Mouse (Mus musculus) gastrocnemius, postnatal 14 days (tissue): Measurements from ENCODE around the gene Cmtr1. TPM values are rescaled to one million over a fixed set of nuclear protein-coding genes. Genes with fewer than 3 reads are reported as not detected.

Experiments
- DNase-seq: peaks from one replicate; pipeline ENCODE4 v3.0.0; 2021; ENCODE audit warnings: mixed read lengths
- intact Hi-C: fragments of 180-260 bp; cut with DNase I; formaldehyde crosslinking; loops from one replicate; pipeline ENCODE4 v1.15.1; 2025; ENCODE audit warnings: low total_unique reads
- total RNA-seq, 2 experiments: library from RNA; stranded (reverse); gene quantifications; 2 replicates each; pipeline ENCODE4 v1.2.3; 2021

Cmtr1 gene
- total RNA-seq, 2 experiments from 2014 or later: 36.7 to 38.8 TPM

DNA sequence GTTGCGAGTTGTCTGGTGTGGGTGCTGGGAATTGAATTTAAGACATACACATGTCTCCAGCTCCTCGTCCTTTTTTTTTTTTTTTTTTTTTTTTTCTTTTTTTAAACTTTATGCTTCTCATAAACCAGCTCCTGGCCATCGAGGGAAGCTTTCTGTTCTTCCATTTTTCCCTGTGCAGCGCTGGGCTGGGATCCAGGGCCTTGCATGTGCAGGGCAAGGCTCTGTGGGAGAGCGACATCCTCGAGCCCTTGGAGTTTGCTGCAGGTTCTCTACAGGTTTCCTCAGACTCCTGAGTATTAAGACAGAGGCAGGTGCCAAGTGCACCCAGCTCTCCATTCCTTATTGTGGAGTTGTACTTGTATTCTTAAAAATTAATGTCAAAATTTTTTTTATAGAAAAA is 1.8 kb downstream of the Cmtr1 start:
- DNase-seq: no peak
- intact Hi-C loops: loop anchor here (10.0 kb wide), 1 partner anchor 47 kb away; the partner anchor contains the start of genes Gm28043 and Rnf8

GRCm38 (mm10) chr17:29668051-29668986 is 7.9 kb downstream of the Cmtr1 start:
- no peak for DNase-seq

DNA sequence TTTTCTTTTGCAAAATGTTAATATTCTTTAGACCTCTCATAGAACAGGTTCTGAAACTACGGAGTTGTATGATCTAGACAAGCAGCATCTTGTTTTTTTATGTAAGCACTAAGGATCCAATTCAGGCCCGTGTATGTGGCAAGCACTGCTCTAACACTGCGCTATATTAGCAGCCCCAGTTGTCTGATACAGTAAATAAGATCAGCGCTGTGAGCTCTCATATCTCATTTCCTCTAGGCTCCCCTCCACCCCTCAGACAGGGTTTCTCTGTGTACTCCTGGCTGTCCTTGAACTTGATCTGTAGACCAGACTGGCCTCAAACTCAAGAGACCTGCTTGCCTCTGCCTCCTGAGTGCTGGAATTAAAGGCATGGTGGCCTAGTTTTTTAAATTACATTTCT is 8.6 kb downstream of the Cmtr1 start:
- intact Hi-C loops: loop anchor here (10.0 kb wide), 1 partner anchor 54 kb away; the partner anchor contains the start of genes Gm28043 and Rnf8
- DNase-seq: no peak

More at GRCm38 (mm10) chr17:29668051-29668986, 7.9 kb downstream of the Cmtr1 start:
- intact Hi-C loops: loop anchor here (10.0 kb wide), 1 partner anchor 54 kb away; the partner anchor contains the start of genes Gm28043 and Rnf8

DNA sequence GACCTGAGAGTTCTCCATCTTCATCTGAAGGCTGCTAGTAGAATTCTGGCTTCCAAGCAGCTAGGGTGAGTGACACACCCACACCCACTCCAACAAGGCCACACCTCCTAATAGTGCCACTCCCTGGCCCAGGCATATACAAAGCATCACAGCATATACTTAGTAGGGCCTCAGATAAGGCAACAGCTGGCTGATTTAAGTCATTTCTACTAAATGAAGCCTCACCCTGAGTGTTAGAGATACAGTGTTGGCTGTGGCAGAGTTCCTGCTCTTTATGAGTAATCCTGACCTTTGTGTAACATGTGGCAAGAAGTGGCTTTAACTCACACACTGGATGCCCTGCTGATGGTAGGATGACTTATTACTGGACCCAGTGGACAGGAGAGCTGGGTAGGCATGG is 9.5 kb downstream of the Cmtr1 start:
- no peak for DNase-seq
- intact Hi-C loops: loop anchor here (10.0 kb wide), 1 partner anchor 55 kb away; the partner anchor contains the start of genes Gm28043 and Rnf8

- intact Hi-C loops: no loop called here
- DNase-seq: no peak
These were observed 10.6 kb downstream of the Cmtr1 start for GRCm38 (mm10) chr17:29671021-29671420.

DNA sequence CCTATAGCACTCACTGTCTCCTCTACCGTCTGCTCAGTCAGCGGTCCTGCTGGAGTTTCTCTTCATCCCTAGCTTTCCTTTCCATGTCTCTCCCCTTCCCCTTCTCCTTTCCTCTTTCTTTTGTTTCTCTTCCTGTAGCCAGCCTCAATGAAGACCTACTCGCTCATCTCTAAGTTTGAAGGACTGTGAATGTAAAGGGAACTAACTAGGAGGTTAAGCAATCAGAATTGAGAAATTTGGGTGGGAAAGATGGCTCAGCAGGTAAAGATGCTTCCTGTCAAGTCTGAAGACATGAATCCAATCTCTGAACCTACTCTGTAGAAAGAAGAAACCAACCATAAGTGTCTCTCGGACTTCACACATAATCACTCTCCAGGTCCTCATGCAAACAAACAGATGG is 12.9 kb downstream of the Cmtr1 start:
- intact Hi-C loops: no loop called here
- DNase-seq: no peak

DNA sequence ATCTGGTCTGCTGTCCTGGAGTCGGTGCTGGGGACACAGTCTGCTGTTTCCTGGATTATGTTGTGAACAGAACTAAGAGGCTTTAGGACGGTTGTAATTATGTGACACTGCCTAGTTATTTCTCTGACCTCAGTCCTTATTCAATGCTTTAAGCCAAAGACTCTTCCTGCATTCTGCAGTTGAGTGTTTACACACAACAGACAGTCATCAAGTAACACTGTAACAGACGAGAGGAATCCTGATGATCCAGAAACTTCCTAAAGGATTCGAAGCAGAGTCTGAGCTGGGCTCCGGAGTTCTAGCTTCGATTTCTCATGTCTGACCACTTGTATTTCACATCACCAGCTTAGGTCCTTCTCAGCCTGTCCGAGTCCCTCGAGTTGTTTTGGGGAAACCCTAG is 18.1 kb downstream of the Cmtr1 start:
- intact Hi-C loops: no loop called here
- no peak for DNase-seq

DNA sequence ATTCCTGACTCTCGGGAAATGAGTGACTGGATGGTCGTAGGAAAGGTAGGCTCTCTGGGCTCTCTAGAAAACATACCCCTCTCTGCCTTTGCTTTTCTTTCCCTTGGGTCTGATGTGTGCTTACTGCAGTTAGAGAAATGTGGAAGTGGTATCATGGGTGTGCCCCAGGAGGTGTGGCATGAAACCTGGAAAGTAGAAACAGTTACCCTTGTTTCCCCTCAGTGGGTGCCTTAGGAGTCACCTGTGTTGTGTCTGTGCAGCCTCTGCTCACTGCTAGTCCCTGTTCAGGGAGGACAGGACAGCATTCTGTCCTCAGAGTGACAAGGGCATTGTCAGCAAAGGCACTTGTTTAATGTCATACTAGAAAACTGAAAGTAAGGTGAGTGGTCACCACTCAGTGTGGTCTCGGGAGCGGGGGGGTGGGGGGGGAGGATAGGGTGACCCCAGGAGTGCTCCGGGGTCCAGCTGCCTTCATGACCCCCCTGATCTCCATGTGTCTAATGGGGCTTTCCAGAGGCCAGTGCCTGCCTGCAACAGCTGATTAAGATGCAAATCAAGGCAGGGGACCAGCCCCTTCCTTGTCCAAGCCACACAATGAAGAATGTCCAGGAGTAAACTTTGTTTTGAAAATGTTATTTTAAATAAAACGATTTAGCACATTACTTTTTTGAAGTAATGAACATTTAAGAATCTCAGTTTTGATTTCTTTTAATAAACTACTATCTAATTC is 18.8 kb downstream of the Cmtr1 start:
- intact Hi-C loops: no loop called here
- no peak for DNase-seq

DNA sequence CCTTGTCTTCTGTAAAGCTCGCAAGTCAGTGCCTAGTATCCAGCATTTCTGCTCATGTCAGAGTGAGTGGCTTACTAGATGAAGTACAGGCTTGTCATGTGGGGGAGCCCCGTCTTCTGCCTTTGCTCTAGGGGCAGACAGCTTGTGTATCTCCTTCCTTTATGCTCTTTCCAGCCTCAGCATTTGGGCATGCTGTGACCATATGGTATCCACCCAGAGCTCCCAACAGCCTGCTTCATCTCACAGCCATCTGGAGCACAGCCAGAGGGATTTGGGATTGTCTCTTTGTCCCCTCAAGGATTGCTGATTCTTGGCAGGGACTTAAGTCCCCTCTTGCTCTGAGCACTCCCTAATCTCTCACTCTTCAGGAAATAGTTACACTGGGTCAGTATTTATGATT is 19.8 kb downstream of the Cmtr1 start:
- intact Hi-C loops: no loop called here
- DNase-seq: no peak

GRCm38 (mm10) chr17:29680921-29681320 is 20.5 kb downstream of the Cmtr1 start:
- intact Hi-C loops: no loop called here
- no peak for DNase-seq

GRCm38 (mm10) chr17:29681669-29682068 is 21.3 kb downstream of the Cmtr1 start:
- intact Hi-C loops: no loop called here
- DNase-seq: no peak

- intact Hi-C loops: no loop called here
- no peak for DNase-seq
These were observed 21.9 kb downstream of the Cmtr1 start for GRCm38 (mm10) chr17:29682261-29682660.

DNA sequence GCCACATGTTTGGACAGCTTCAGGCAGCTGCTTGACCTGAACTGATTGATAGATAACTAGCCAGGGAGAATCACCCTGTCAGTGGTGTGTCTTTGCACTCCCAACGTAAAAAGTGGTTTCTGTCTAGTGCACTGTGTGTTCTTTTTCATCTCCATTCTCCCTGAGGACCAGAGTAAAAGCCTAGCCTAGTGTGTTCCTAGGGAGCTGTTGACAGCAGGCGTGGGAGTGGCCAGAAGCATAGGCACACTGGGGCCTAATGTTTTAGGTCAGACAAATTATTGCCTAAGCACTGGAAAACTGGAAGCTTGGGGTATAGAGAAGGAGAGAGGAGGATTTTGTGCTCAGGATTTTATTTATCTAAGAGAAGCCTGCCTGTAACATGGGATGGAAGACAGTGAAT is 22.7 kb downstream of the Cmtr1 start:
- DNase-seq: no peak
- intact Hi-C loops: no loop called here

GRCm38 (mm10) chr17:29684275-29684674 is 23.9 kb downstream of the Cmtr1 start:
- intact Hi-C loops: no loop called here
- no peak for DNase-seq

DNA sequence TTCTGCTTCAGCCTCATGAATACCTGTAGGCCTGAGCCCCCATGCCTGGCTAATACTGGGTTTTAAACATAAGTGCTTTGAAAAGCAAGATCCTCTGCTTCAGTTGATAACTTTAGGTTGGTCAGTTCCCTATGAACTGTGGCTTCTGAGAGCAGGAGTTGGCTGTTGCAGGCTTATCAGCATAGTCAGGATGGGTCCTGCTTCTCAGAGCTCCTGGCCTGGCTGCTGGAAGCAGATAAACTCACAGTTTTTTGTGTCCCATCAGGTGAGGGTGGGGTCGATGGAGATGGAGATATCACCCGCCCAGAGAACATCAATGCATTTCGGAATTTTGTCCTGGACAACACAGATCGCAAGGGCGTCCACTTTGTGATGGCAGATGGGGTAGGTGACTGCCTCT is 26.4 kb downstream of the Cmtr1 start:
- intact Hi-C loops: no loop called here

GRCm38 (mm10) chr17:29687373-29687772 is 27.0 kb downstream of the Cmtr1 start:
- no peak for DNase-seq
- intact Hi-C loops: no loop called here

More for the DNA sequence above, 26.4 kb downstream of the Cmtr1 start:
- no peak for DNase-seq

DNA sequence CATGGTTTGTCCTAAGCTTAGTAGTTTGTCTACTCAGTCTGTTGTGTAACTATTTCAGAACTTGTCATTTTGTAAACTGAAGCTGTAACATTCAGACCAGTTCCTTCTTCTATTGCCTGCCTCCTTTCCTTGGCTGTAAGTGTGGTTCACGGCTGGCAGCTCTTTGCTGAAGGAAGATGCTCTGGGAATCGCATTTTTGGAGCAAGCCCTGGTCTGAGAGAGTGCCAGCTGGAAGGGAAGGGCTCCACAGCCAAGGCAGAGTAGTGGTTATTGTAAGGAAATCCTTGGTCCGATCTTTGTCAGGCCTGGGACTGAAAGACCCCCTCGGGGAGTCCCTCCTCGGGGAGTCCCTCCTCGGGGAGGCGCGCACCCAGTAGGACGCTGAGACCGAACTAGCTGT is 28.2 kb downstream of the Cmtr1 start:
- intact Hi-C loops: no loop called here
- no peak for DNase-seq

DNA sequence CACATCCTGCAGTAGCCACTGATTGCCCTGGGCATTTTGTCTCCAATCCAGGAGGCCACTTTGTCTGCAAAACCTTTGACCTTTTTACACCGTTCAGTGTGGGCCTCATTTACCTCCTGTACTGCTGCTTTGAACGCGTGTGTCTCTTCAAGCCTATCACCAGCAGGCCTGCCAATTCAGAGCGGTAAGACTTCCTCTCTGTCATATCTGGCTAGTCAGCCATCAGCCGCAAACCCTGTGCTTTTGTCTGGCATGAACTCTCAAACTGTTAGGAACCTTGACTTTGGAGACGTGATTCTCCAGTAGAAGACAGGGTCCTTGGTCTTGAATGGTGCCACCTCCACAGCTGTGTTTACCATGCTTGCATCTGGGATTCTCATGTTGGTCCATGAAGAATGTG is 29.9 kb downstream of the Cmtr1 start:
- intact Hi-C loops: no loop called here
- no peak for DNase-seq

DNA sequence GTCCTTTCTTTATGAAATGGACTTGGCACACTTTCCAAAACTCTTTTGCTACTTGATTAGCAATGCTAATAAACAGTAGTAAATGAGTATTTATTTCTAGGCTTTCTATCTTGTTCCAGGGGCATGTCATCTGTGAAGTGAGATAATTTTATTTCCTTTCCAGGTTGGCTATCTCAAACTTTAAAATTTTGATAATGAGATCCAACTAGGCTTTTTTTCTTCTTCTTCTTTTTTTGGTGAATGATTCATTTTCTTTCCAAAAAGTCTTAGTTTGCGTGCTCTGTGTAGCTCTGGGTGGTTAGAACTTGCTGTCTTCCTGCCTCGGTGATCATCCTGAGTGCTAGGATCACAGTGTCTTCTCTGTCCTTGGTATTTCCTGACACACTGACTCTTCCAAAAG is 32.4 kb downstream of the Cmtr1 start:
- intact Hi-C loops: no loop called here
- DNase-seq: no peak

- no peak for DNase-seq
- intact Hi-C loops: no loop called here
These were observed 33.2 kb downstream of the Cmtr1 start for GRCm38 (mm10) chr17:29693571-29693970.
